Mouse (Mus musculus) lung, postnatal 0 days (tissue): ENCODE data around the gene Eloa.

Source experiments
- CTCF ChIP-seq: IDR thresholded peaks from 2 replicates; pipeline ENCODE4 v1.5.1; 2016; ENCODE audit warnings: antibody characterized with exemption, mild to moderate bottlenecking
- EP300 ChIP-seq: IDR thresholded peaks from 2 replicates; pipeline ENCODE4 v1.6.1; 2016; ENCODE audit warnings: antibody characterized with exemption, mild to moderate bottlenecking, control low read depth

DNA sequence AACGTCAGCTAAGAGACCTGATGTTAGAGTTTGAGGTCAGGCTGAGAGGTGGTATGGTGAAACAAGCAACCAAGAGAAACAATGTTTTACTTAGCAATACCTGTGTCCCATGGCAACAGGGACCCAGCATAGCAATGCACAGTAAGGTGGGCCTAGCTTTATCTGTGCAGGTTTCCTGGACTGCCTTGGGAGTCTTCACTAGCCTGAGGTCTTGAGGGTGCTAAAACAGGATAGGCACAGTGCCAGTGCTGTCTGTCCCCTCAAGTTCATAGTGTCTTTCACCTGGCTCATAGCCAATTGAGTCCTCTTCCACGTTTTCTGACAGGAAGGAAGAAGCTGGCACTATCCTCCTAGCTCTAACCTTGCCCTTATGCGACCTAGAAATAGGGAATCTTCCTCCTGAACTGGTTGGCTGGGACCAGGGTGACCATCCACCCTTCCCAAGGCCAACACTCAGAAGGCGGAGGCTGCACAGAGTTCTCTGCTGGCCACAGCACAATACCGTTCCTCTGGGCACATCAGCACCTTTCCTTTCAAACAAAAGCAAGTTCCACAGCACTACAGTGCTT lies 17.4 kb downstream of the Eloa start:
- TF ChIP-seq CTCF, result no peak
- no peak for TF ChIP-seq EP300
